Mouse (Mus musculus): ENCODE results near the gene Pbx2. TPM values are rescaled to one million over a fixed set of nuclear protein-coding genes. Genes with fewer than 3 reads are reported as not detected.

The Pbx2 gene
- polyA plus RNA-seq, 1 experiment from 2014 or later, result 10.5 TPM

- no peaks in the 10 kb centered on the region for H3K9me3 ChIP-seq (replicated peaks)
- peak overlapping the region; percentile 96 for H3K9ac ChIP-seq
- peaks cover 51% of the 10 kb centered on the region for H3K4me1 ChIP-seq
- H3K36me3 ChIP-seq (ENCODE audit: poor library complexity, severe bottlenecking), result peaks cover 25% of the 10 kb centered on the region
- no peaks in the 10 kb centered on the region for H3K27me3 ChIP-seq
- peak; percentile 54 for ATAC-seq
- under 1% methylated on average over 27 of the region's 30 CpGs for WGBS
- peak overlapping the region; percentile 93 for H3K4me3 ChIP-seq
- H3K4me2 ChIP-seq, result peak overlapping the region; percentile 99
- H3K27ac ChIP-seq, result peak overlapping the region; percentile 91
These were observed 14.5 kb downstream of the Pbx2 start for GRCm38 (mm10) chr17:34605609-34606008.

DNA sequence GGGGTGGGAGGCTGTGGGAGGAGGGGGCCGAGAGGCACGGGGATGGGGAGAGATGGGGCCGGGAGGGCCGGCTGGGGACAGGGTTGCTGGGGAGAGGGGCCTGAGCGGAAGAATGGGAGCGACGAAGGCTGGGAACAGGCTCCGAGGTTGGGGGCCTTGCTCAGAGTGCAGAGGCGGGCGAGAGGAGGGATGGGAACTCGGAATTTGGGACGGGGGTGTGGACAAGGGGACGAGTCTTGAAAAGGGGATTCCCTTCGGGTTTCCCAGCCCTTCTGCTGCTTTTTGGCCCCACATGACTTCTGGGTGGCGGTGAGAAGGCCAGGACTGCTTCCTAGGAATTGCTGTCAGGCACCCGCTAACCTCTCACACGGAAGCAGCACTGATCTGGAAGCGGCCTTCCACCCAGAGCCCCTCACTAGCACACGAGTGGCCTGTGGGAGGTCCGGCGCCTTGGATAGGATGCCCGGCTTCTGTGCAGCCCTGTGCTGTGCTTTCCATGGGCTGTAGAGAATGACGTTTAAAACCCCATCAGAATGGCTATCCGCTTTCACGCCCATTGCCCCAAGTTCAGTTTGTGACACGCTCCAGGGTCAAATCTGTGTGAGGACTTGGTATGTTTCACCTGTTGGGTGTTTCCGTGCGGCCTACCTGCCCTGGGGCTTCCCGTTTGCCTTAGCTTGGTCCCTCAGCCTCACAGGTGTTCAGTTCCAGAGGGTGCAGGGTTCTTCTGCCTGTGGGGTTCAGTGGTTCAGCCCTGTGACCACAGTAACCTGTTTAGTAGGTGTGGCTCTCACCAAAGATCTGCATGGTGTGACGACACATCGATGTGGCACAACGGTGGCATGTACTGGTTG lies 15.3 kb downstream of the Pbx2 start:
- H3K9me3 ChIP-seq (replicated peaks), result no peaks in the 10 kb centered on the region
- H3K27me3 ChIP-seq, result no peaks in the 10 kb centered on the region
- H3K4me1 ChIP-seq, result peaks cover 51% of the 10 kb centered on the region
- peak overlapping the region; percentile 99 for H3K4me2 ChIP-seq
- WGBS, result 17% methylated on average over 32 of the region's 32 CpGs
- peaks cover 26% of the 10 kb centered on the region for H3K36me3 ChIP-seq (ENCODE audit: poor library complexity, severe bottlenecking)
- H3K4me3 ChIP-seq, result peak overlapping the region; percentile 93
- H3K27ac ChIP-seq, result peak overlapping the region; percentile 91
- H3K9ac ChIP-seq, result peak overlapping the region; percentile 96
- no peak for ATAC-seq

GRCm38 (mm10) chr17:34607997-34608396 lies 16.9 kb downstream of the Pbx2 start:
- no peaks in the 10 kb centered on the region for H3K27me3 ChIP-seq
- H3K36me3 ChIP-seq (ENCODE audit: poor library complexity, severe bottlenecking), result peaks cover 36% of the 10 kb centered on the region
- H3K4me3 ChIP-seq, result no peak overlapping the region
- peaks cover 39% of the 10 kb centered on the region for H3K4me1 ChIP-seq
- H3K4me2 ChIP-seq, result no peak overlapping the region
- 87% methylated on average over 7 of the region's 7 CpGs for WGBS
- H3K9me3 ChIP-seq (replicated peaks), result no peaks in the 10 kb centered on the region
- H3K9ac ChIP-seq, result no peak overlapping the region
- no peak overlapping the region for H3K27ac ChIP-seq
- no peak for ATAC-seq

- H3K4me3 ChIP-seq, result no peak overlapping the region
- 92% methylated on average over 8 of the region's 8 CpGs for WGBS
- H3K4me2 ChIP-seq, result no peak overlapping the region
- H3K9me3 ChIP-seq (replicated peaks), result no peaks in the 10 kb centered on the region
- no peak overlapping the region for H3K27ac ChIP-seq
- no peak overlapping the region for H3K9ac ChIP-seq
- peaks cover 28% of the 10 kb centered on the region for H3K4me1 ChIP-seq
- peaks cover 67% of the 10 kb centered on the region for H3K36me3 ChIP-seq (ENCODE audit: poor library complexity, severe bottlenecking)
- no peaks in the 10 kb centered on the region for H3K27me3 ChIP-seq
- no peak for ATAC-seq
These were observed 20.0 kb downstream of the Pbx2 start for GRCm38 (mm10) chr17:34611050-34611449.

DNA sequence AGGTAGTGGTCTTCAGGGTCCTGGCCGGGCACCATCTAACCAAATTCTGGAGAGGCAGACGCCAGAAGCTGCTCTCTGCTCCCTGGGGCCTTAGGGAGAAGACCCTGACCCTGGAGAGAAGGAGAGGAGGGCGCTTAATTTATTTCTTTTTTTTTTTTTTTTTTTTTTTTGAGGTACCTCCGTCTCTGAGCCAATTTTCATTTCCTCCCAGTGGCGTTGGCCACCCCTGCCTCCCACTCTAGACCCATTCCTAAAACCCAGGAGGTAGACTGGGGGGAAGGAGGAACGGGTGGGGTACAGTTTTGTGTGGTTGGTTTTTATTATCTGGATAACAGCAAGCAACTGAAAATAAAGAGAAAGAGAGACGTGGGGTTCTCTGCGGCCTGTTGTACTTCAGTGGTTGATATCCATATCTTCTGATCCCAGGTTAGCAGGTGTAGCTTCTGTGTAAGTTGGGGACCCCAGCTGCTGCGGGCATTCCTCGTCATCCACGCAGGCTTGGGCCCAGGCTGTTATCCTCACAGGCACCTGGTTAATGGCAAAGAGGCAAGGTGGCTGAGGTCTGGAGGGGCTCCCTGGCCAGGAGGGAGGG lies 22.1 kb downstream of the Pbx2 start:
- Histone ChIP-seq H3K4me1 (peaks cover 8% of the 10 kb centered on the region), H3K9ac (no peak overlapping the region), H3K27ac (no peak overlapping the region), H3K27me3 (no peaks in the 10 kb centered on the region), H3K36me3 (ENCODE audit: poor library complexity, severe bottlenecking) (peaks cover 80% of the 10 kb centered on the region), H3K4me3 (no peak overlapping the region), H3K4me2 (no peak overlapping the region), H3K9me3 (replicated peaks) (no peaks in the 10 kb centered on the region)
- WGBS, result 88% methylated on average over 11 of the region's 11 CpGs
- no peak for ATAC-seq

DNA sequence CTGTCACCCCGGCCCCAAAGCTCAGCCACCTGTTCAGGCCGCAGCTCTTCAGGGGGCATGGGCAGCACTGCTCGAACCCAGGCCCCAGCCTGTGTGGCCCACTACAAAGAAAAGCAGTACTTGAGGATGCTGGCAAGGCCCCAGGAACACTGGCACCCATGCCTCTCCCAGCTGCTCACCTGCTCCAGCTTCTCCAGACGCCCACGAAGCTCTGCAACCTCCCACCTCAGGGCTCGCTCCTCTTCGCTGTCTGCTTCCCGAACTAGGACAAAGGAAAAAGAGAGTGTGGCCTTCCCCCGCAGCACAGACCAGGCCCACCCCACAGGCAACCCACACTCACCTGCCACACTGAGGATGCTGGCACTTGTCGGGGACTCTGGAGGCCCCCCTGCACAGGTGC lies 22.8 kb downstream of the Pbx2 start:
- Histone ChIP-seq H3K36me3 (ENCODE audit: poor library complexity, severe bottlenecking) (peaks cover 80% of the 10 kb centered on the region), H3K9ac (no peak overlapping the region), H3K27ac (no peak overlapping the region), H3K4me2 (no peak overlapping the region), H3K4me1 (peaks cover 3% of the 10 kb centered on the region; the same call in 1 of the 2 replicates), H3K4me3 (no peak overlapping the region), H3K9me3 (replicated peaks) (no peaks in the 10 kb centered on the region), H3K27me3 (no peaks in the 10 kb centered on the region)
- no peak for ATAC-seq
- WGBS, result 90% methylated on average over 10 of the region's 10 CpGs

- no peaks in the 10 kb centered on the region for H3K9me3 ChIP-seq (replicated peaks)
- whole genome bisulfite sequencing, result 70% methylated on average over 6 of the region's 6 CpGs
- no peaks in the 10 kb centered on the region for H3K4me1 ChIP-seq
- H3K4me2 ChIP-seq, result no peak within 1 kb of the TSS
- H3K4me3 ChIP-seq, result no peak within 1 kb of the TSS
- no peak within 1 kb of the TSS for H3K27ac ChIP-seq
- no peak for ATAC-seq
- no peaks in the 10 kb centered on the region for H3K27me3 ChIP-seq
- no peak within 1 kb of the TSS for H3K9ac ChIP-seq
- peaks cover 71% of the 10 kb centered on the region for H3K36me3 ChIP-seq (ENCODE audit: poor library complexity, severe bottlenecking)
These were observed 24.8 kb downstream of the Pbx2 start, which contains the start of gene Egfl8 for GRCm38 (mm10) chr17:34615871-34616270. Gene Egfl8 (minus strand): TSS chr17:34615971.

DNA sequence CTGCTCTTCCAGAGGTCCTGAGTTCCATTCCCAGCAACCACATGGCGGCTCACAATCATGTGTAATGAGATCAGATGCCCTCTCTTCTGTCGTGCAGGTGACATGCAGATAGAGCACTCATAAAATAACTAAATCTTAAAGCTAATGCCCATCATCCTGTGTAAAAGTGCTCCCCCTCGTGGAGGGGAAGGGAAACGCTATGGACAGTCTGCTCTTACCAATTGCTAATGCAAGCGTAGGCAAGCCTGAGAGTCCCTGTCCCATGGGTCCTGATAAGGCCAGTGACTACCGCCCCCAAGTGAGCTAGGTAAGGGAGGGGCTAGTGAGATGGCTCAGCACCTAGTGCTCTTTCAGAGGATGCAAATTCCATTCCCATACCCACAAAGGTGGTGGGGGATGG lies 27.9 kb downstream of the Pbx2 start:
- Histone ChIP-seq H3K9me3 (replicated peaks) (no peaks in the 10 kb centered on the region), H3K4me1 (no peaks in the 10 kb centered on the region), H3K27ac (no peak overlapping the region), H3K36me3 (ENCODE audit: poor library complexity, severe bottlenecking) (peaks cover 71% of the 10 kb centered on the region), H3K27me3 (no peaks in the 10 kb centered on the region), H3K9ac (no peak overlapping the region), H3K4me2 (no peak overlapping the region), H3K4me3 (no peak overlapping the region)
- 17% methylated on average over 6 of the region's 6 CpGs for WGBS
- peak; percentile 22; the same call in 1 of the 2 replicates for ATAC-seq

GRCm38 (mm10) chr17:34621006-34621405 lies 29.9 kb downstream of the Pbx2 start:
- H3K27me3 ChIP-seq, result no peaks in the 10 kb centered on the region
- H3K4me2 ChIP-seq, result no peak overlapping the region
- H3K9ac ChIP-seq, result no peak overlapping the region
- peaks cover 1% of the 10 kb centered on the region for H3K4me1 ChIP-seq
- no peak for ATAC-seq
- H3K27ac ChIP-seq, result no peak overlapping the region
- WGBS, result 97% methylated on average over 8 of the region's 8 CpGs
- no peaks in the 10 kb centered on the region for H3K9me3 ChIP-seq (replicated peaks)
- peaks cover 61% of the 10 kb centered on the region for H3K36me3 ChIP-seq (ENCODE audit: poor library complexity, severe bottlenecking)
- no peak overlapping the region for H3K4me3 ChIP-seq

DNA sequence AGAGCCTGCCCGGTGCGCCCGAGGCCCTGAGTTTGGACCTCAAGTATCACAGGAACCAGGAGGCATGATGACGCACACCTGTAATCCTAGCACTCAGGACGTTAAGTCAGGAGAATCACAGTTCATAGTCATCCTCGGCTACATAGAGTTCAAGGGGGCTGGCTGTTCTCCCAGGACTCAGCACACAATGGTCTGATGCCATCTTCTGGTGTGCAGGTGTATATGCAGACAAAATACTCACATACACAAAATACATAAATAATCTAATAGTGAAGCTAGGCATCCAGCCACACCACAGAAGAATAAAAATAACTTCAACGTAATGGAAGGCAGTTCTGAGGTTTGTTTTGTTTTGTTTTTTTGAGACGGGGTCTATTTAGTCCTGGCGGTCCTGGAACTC lies 32.1 kb downstream of the Pbx2 start:
- Histone ChIP-seq H3K4me1 (peaks cover 16% of the 10 kb centered on the region), H3K9ac (no peak overlapping the region), H3K4me3 (no peak overlapping the region), H3K4me2 (no peak overlapping the region), H3K27me3 (no peaks in the 10 kb centered on the region), H3K36me3 (ENCODE audit: poor library complexity, severe bottlenecking) (peaks cover 44% of the 10 kb centered on the region), H3K9me3 (replicated peaks) (no peaks in the 10 kb centered on the region), H3K27ac (no peak overlapping the region)
- 86% methylated on average over 9 of the region's 9 CpGs for WGBS
- ATAC-seq, result no peak

DNA sequence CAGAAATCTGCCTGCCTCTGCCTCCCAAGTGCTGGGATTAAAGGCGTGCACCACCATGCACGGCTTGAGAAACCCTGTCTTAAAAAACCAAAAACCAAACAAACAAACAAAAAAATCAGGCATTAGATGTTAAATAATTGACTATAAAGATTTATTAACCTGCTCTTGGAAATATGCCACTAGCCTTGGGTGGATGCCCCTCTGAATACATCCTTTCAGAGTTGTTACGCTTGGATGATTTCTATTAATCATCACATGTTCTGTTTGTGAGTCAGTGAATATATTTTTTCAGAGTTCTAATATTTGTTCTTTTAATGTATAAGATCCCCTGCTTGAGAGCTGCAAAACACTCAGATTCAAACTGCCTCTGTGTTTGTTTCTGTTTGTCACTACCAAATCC lies 33.9 kb downstream of the Pbx2 start:
- Histone ChIP-seq H3K27ac (no peak overlapping the region), H3K9me3 (replicated peaks) (no peaks in the 10 kb centered on the region), H3K4me3 (no peak overlapping the region), H3K27me3 (peaks cover 4% of the 10 kb centered on the region), H3K36me3 (ENCODE audit: poor library complexity, severe bottlenecking) (peaks cover 44% of the 10 kb centered on the region), H3K4me2 (no peak overlapping the region), H3K9ac (no peak overlapping the region), H3K4me1 (peaks cover 34% of the 10 kb centered on the region)
- 97% methylated on average over 3 of the region's 3 CpGs for WGBS
- ATAC-seq, result no peak

GRCm38 (mm10) chr17:34626062-34626772 lies 35.2 kb downstream of the Pbx2 start:
- H3K27me3 ChIP-seq, result peaks cover 17% of the 10 kb centered on the region
- H3K36me3 ChIP-seq (ENCODE audit: poor library complexity, severe bottlenecking), result peaks cover 38% of the 10 kb centered on the region
- H3K9ac ChIP-seq, result peak overlapping the region; percentile 80
- no peaks in the 10 kb centered on the region for H3K9me3 ChIP-seq (replicated peaks)
- peak overlapping the region; percentile 88 for H3K27ac ChIP-seq
- no peak for ATAC-seq
- H3K4me1 ChIP-seq, result peaks cover 47% of the 10 kb centered on the region
- 53% methylated on average over 16 of the region's 16 CpGs for WGBS
- H3K4me2 ChIP-seq, result peak overlapping the region; percentile 93
- H3K4me3 ChIP-seq, result peak overlapping the region; percentile 81

Data from forebrain, embryonic 13.5 days (tissue).